Mouse (Mus musculus) cerebellum, adult 2 months (tissue): ENCODE results near the gene St8sia1. TPM values are rescaled to one million over a fixed set of nuclear protein-coding genes. Genes with fewer than 3 reads are reported as not detected.
A peak's percentile ranks its signal among the peaks of the same experiment; 100 is the strongest.

Source experiments
- DNase-seq, 2 experiments: peaks; one replicate each; pipeline ENCODE4 v3.0.0; 2021
- H3K27ac ChIP-seq: fragments of 200-500 bp; 2 replicates; pipeline ENCODE4 v1.5.1; 2012; ENCODE audit warnings: low read length, control low read depth, inconsistent platforms; ENCODE audit not compliant: insufficient read depth
- H3K27me3 ChIP-seq: fragments of 200-500 bp; 2 replicates; pipeline ENCODE4 v1.6.1; 2012; ENCODE audit warnings: inconsistent platforms, mild to moderate bottlenecking, low read length, moderate library complexity; ENCODE audit not compliant: control insufficient read depth, insufficient read depth
- H3K4me1 ChIP-seq: fragments of 200-500 bp; 2 replicates; pipeline ENCODE4 v1.6.1; 2011; ENCODE audit warnings: low read length; ENCODE audit not compliant: control insufficient read depth, insufficient read depth
- H3K4me3 ChIP-seq: fragments of 200-500 bp; replicated peaks from 2 replicates; pipeline ENCODE3; 2011; ENCODE audit warnings: mild to moderate bottlenecking, low read depth, low read length, control low read depth; ENCODE audit not compliant: insufficient read depth
- CTCF ChIP-seq: fragments of 200-500 bp; IDR thresholded peaks from 2 replicates; pipeline ENCODE4 v1.5.1; 2011; ENCODE audit warnings: low read depth, mild to moderate bottlenecking, control low read depth, low read length, moderate library complexity, borderline replicate concordance; ENCODE audit not compliant: insufficient read depth
- POLR2A ChIP-seq: fragments of 200-500 bp; IDR thresholded peaks from 2 replicates; pipeline ENCODE4 v1.6.1; 2011; ENCODE audit warnings: low read length, control low read depth, borderline replicate concordance; ENCODE audit not compliant: insufficient read depth
- WGBS: fragments of 180-500 bp; shearing (Covaris S2); methylation state at CpG from one replicate; pipeline ENCODE4 v1.1.7; 2018; 5-methylcytosine and 5-hydroxymethylcytosine counted together
- polyA plus RNA-seq: library from polyadenylated mRNA; depleted of rRNA; stranded (reverse); fragments of >200 nt; gene quantifications from 2 replicates; pipeline ENCODE4 v1.2.3, GENCODE M21; 2012

The St8sia1 gene
- polyA plus RNA-seq, 1 experiment, result 22.2 TPM

DNA sequence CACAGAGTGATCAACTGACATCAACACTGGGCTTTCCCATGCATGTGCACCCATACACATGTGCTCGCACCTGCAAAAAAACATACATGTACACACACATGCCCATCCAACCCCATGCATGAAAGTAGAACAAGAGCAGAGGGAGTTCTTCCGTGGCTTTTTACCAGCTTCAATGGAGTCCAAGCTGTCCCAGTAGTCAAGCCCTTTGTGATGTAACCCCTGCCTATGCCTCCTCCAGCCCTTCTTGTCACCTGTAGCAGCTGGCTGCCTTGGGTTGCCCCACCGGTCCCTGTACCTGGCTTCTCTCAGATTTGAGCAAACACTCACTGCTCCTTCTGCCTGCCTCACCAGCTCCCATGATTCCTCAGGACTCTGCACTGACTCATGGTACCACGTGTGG lies 119.2 kb downstream of the St8sia1 start:
- Histone ChIP-seq H3K27ac (no peak overlapping the region), H3K27me3 (no peaks in the 10 kb centered on the region), H3K4me1 (no peaks in the 10 kb centered on the region; the same call in 1 of the 2 replicates), H3K4me3 (no peak overlapping the region)
- peak in 1 of 2 experiments; percentile 4 for DNase-seq
- WGBS, result 89% methylated on average over 4 of the region's 4 CpGs
- TF ChIP-seq CTCF (no peak), POLR2A (no peak)

GRCm38 (mm10) chr6:142844061-142844460 lies 120.2 kb downstream of the St8sia1 start:
- no peak for DNase-seq
- no peak overlapping the region for H3K4me3 ChIP-seq
- no peaks in the 10 kb centered on the region for H3K27me3 ChIP-seq
- TF ChIP-seq POLR2A (no peak), CTCF (no peak)
- H3K27ac ChIP-seq, result no peak overlapping the region
- WGBS, result 88% methylated on average over 4 of the region's 4 CpGs
- H3K4me1 ChIP-seq, result no peaks in the 10 kb centered on the region

DNA sequence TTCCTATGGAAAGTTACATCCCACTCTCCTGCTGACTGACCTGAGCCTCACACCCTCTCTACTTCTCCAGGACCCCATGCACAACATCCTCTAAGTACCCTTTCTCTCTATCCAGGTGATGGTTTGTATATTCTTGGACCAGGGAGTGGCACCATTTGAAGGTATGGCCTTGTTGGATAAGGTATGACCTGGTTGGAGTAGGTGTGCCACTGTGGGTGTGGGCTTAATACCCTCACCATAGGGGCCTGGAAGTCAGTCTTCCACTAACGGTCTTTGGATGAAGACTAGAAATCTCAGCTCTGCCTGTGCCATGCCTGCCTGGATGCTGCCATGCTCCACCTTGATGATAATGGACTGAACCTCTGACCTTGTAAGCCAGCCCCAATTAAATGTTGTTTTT lies 125.8 kb downstream of the St8sia1 start:
- DNase-seq, result peak in 1 of 2 experiments; percentile 6
- H3K4me1 ChIP-seq, result 0 out of 2 replicates have a peak, but pooled peaks cover 3% of the 10 kb centered on the region
- WGBS, result 92% methylated on average over 1 of the region's 1 CpGs
- no peaks in the 10 kb centered on the region for H3K27me3 ChIP-seq
- H3K4me3 ChIP-seq, result no peak overlapping the region
- H3K27ac ChIP-seq, result no peak overlapping the region
- TF ChIP-seq POLR2A (no peak), CTCF (no peak)

GRCm38 (mm10) chr6:142837326-142837725 lies 126.9 kb downstream of the St8sia1 start:
- 76% methylated on average over 9 of the region's 9 CpGs for WGBS
- H3K27me3 ChIP-seq, result no peaks in the 10 kb centered on the region
- no peak overlapping the region for H3K4me3 ChIP-seq
- DNase-seq, result peak in 1 of 2 experiments; percentile 2
- H3K4me1 ChIP-seq, result 0 out of 2 replicates have a peak, but pooled peaks cover 3% of the 10 kb centered on the region
- no peak for TF ChIP-seq POLR2A
- TF ChIP-seq CTCF, result no peak
- H3K27ac ChIP-seq, result no peak overlapping the region

GRCm38 (mm10) chr6:142835726-142836125 lies 128.5 kb downstream of the St8sia1 start:
- Histone ChIP-seq H3K27me3 (no peaks in the 10 kb centered on the region), H3K4me1 (0 out of 2 replicates have a peak, but pooled peaks cover 3% of the 10 kb centered on the region), H3K27ac (no peak overlapping the region), H3K4me3 (no peak overlapping the region)
- TF ChIP-seq POLR2A, result no peak
- no peak for TF ChIP-seq CTCF
- DNase-seq, result peak in 1 of 2 experiments; percentile 11
- WGBS, result 44% methylated on average over 18 of the region's 18 CpGs

- peak in 1 of 2 experiments; percentile 2 for DNase-seq
- H3K4me3 ChIP-seq, result no peak overlapping the region
- 74% methylated on average over 4 of the region's 4 CpGs for WGBS
- no peak overlapping the region for H3K27ac ChIP-seq
- H3K27me3 ChIP-seq, result no peaks in the 10 kb centered on the region
- H3K4me1 ChIP-seq, result 0 out of 2 replicates have a peak, but pooled peaks cover 3% of the 10 kb centered on the region
- TF ChIP-seq CTCF, result no peak
- no peak for TF ChIP-seq POLR2A
Observed at GRCm38 (mm10) chr6:142834911-142835310, 129.3 kb downstream of the St8sia1 start.

- WGBS, result 79% methylated on average over 3 of the region's 3 CpGs
- TF ChIP-seq CTCF (no peak), POLR2A (no peak)
- no peaks in the 10 kb centered on the region for H3K27me3 ChIP-seq
- H3K27ac ChIP-seq, result no peak overlapping the region
- H3K4me1 ChIP-seq, result 0 out of 2 replicates have a peak, but pooled peaks cover 3% of the 10 kb centered on the region
- no peak overlapping the region for H3K4me3 ChIP-seq
- no peak for DNase-seq
Observed at GRCm38 (mm10) chr6:142831706-142832105, 132.5 kb downstream of the St8sia1 start.

DNA sequence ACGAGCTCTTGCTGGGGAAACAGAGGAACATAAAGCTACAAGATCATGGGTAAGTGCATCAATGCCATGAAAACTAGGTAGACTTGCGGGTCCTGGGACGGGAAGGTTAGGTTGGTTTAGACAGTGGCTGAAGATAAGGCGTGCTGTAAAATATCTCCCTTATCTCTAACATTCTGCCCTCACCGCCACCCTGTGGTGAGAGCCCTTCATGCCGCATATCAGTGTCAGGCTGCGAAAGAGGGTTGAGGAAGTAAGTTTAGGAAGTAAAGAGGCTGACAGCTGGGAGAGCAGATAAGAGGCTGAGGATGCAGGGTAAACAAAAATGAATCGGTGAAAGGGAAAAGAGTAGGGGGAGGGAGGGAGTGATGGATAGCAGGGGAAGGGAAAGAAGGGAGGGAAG lies 133.0 kb downstream of the St8sia1 start:
- no peak for TF ChIP-seq POLR2A
- no peak for TF ChIP-seq CTCF
- Histone ChIP-seq H3K27ac (no peak overlapping the region), H3K4me1 (0 out of 2 replicates have a peak, but pooled peaks cover 3% of the 10 kb centered on the region), H3K4me3 (no peak overlapping the region), H3K27me3 (no peaks in the 10 kb centered on the region)
- WGBS, result 68% methylated on average over 8 of the region's 8 CpGs
- DNase-seq, result no peak
